ENCODE assay signal across 9 mouse cellular contexts in the genomic region with DNA sequence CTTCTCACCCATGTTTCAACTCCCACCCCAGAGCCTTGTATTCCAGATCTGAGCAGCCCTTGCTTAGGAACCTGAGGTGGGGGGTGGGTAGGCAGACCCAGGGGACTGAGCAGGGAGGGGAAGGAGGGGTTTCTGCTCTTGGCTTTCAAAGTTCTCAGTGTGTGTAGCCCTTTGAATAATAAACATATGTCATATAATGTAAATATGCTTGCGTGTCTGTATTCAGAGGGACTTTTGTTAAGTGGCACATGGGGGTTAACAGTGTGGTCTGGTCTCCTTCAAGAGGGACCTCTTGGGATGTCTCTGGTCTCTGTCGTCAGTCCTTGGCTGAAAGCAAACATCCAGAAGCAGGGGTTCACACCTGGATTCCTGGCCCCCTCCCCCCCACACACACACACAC.
DNase-seq lines count a peak whose midpoint lies in the region; ATAC-seq and TF ChIP-seq lines count a peak whose summit lies in the region.
"Had no signal": no experiment of that assay in that cellular context is flagged by ENCODE, and none has a peak within 500 bp of the region (broad histone marks: within the 10 kb centered on the region; RNA-seq: fewer than 3 reads in every experiment).

No protein-coding gene starts in this region.

- H3K4me2 ChIP-seq in heart, embryonic 13.5 days = peak overlapping the region; percentile 67
- H3K4me2 ChIP-seq in hindbrain, embryonic 14.5 days (replicated peaks) = peak overlapping the region; percentile 46
- H3K4me2 ChIP-seq in midbrain, embryonic 12.5 days (replicated peaks) = peak overlapping the region; percentile 46

- no peak for TF ChIP-seq CTCF in brain, embryonic 14.5 days (IDR thresholded peaks at IDR 0.05; ENCODE audit: borderline replicate concordance, extremely low read depth, insufficient read depth, insufficient read length)

- no peak for DNase-seq in heart, postnatal 4 days
- DNase-seq in brain, embryonic 14.5 days (ENCODE audit: low read depth) = peak; percentile 20
- no peak for DNase-seq in hindbrain, embryonic 14.5 days (ENCODE audit: low spot score)
- no peak for DNase-seq in testis, postnatal 14 days (ENCODE audit: low spot score)
- DNase-seq in right cerebral cortex, adult 2 months (ENCODE audit: low spot score in 2 of 2) = no peak
- no peak for DNase-seq in adrenal gland, adult 8-10 months
- DNase-seq: kidney, adult 11 months had no signal

- H3K9ac ChIP-seq in heart, embryonic 13.5 days = peak overlapping the region; percentile 63
- peak overlapping the region; percentile 51 for H3K9ac ChIP-seq in hindbrain, embryonic 14.5 days
- H3K9ac ChIP-seq in midbrain, embryonic 12.5 days (replicated peaks) = peak overlapping the region; percentile 39

- H3K4me3 ChIP-seq in heart, embryonic 13.5 days = peak overlapping the region; percentile 39
- no peak overlapping the region for H3K4me3 ChIP-seq in hindbrain, embryonic 14.5 days (replicated peaks; ENCODE audit: low read length)
- H3K4me3 ChIP-seq in midbrain, embryonic 12.5 days = peak overlapping the region; percentile 27

- H3K27ac ChIP-seq in heart, embryonic 13.5 days (replicated peaks) = no peak overlapping the region
- peak overlapping the region; percentile 74 for H3K27ac ChIP-seq in hindbrain, embryonic 14.5 days
- peak overlapping the region; percentile 81 for H3K27ac ChIP-seq in midbrain, embryonic 12.5 days (replicated peaks)

- no peaks in the 10 kb centered on the region for H3K27me3 ChIP-seq in heart, embryonic 13.5 days (replicated peaks)
- H3K27me3 ChIP-seq in hindbrain, embryonic 14.5 days (ENCODE audit: control insufficient read depth, insufficient read depth, low read length) = no peaks in the 10 kb centered on the region
- H3K27me3 ChIP-seq in midbrain, embryonic 12.5 days = peaks cover 31% of the 10 kb centered on the region

- TF ChIP-seq POLR2A in brain, embryonic 14.5 days (IDR thresholded peaks at IDR 0.05; ENCODE audit: borderline replicate concordance, extremely low read depth, insufficient read depth, insufficient read length, poor library complexity, severe bottlenecking) = no peak

- H3K9me3 ChIP-seq in heart, embryonic 13.5 days = no peaks in the 10 kb centered on the region
- no peaks in the 10 kb centered on the region for H3K9me3 ChIP-seq in hindbrain, embryonic 14.5 days (ENCODE audit: control insufficient read depth, low read length)
- H3K9me3 ChIP-seq in midbrain, embryonic 12.5 days = no peaks in the 10 kb centered on the region

- peaks cover 6% of the 10 kb centered on the region for H3K36me3 ChIP-seq in heart, embryonic 13.5 days
- H3K36me3 ChIP-seq in hindbrain, embryonic 14.5 days (replicated peaks; ENCODE audit: control insufficient read depth, insufficient read depth) = peaks cover 33% of the 10 kb centered on the region
- H3K36me3 ChIP-seq in midbrain, embryonic 12.5 days = peaks cover 7% of the 10 kb centered on the region; the same call in 1 of the 2 replicates

- H3K4me1 ChIP-seq in heart, embryonic 13.5 days = peaks cover 26% of the 10 kb centered on the region
- H3K4me1 ChIP-seq in hindbrain, embryonic 14.5 days (replicated peaks; ENCODE audit: control insufficient read depth, insufficient read depth, low read length) = peaks cover 48% of the 10 kb centered on the region
- peaks cover 49% of the 10 kb centered on the region for H3K4me1 ChIP-seq in midbrain, embryonic 12.5 days

- no peak for ATAC-seq in heart, embryonic 13.5 days (ENCODE audit: extremely low read depth, insufficient number of reproducible peaks, low FRiP score, low TSS enrichment)
- ATAC-seq in hindbrain, embryonic 14.5 days (ENCODE audit: low FRiP score) = peak; percentile 5; the same call in 1 of the 2 replicates
- peak; percentile 2; the same call in 1 of the 2 replicates for ATAC-seq in midbrain, embryonic 12.5 days (ENCODE audit: low FRiP score, low read depth)

- 38% methylated on average over 2 of the region's 2 CpGs for WGBS in heart, embryonic 13.5 days
- WGBS in hindbrain, embryonic 14.5 days = 28% methylated on average over 2 of the region's 2 CpGs
- WGBS in midbrain, embryonic 12.5 days = 19% methylated on average over 2 of the region's 2 CpGs
